Mouse (Mus musculus) hindbrain, postnatal 0 days (tissue): ENCODE data around the gene Dffa. TPM values are rescaled to one million over a fixed set of nuclear protein-coding genes. Genes with fewer than 3 reads are reported as not detected.

Experiments
- ATAC-seq: fragments of 200-750 bp; cut with Nextera tagmentation; 2 replicates; pipeline ENCODE4 v1.8.0; 2017; ENCODE audit warnings: mild to moderate bottlenecking, moderate TSS enrichment, moderate library complexity
- DNase-seq: peaks from one replicate; pipeline ENCODE4 v3.0.0-alpha.2; 2015; ENCODE audit warnings: low spot score
- H3K27ac ChIP-seq: fragments of 300-500 bp; sonication (generic); 2 replicates; pipeline ENCODE4 v1.5.1; 2014; ENCODE audit warnings: mild to moderate bottlenecking
- H3K27me3 ChIP-seq: fragments of 300-500 bp; sonication (generic); 2 replicates; pipeline ENCODE4 v1.6.1; 2014; ENCODE audit warnings: low read length, mixed read lengths; ENCODE audit not compliant: insufficient read depth
- H3K36me3 ChIP-seq: fragments of 300-500 bp; sonication (generic); 2 replicates; pipeline ENCODE4 v1.6.1; 2014; ENCODE audit warnings: low read length, mixed read lengths; ENCODE audit not compliant: insufficient read depth
- H3K4me1 ChIP-seq: fragments of 300-500 bp; sonication (generic); 2 replicates; pipeline ENCODE4 v1.6.1; 2014; ENCODE audit warnings: antibody characterized with exemption, low read length, mixed read lengths; ENCODE audit not compliant: insufficient read depth
- H3K4me2 ChIP-seq: fragments of 300-500 bp; sonication (generic); 2 replicates; pipeline ENCODE4 v1.6.1; 2014; ENCODE audit warnings: low read depth, mild to moderate bottlenecking, low read length, moderate library complexity, mixed read lengths
- H3K4me3 ChIP-seq: fragments of 300-500 bp; sonication (generic); 2 replicates; pipeline ENCODE4 v1.5.1; 2014; ENCODE audit warnings: low read length
- H3K9ac ChIP-seq: fragments of 300-500 bp; sonication (generic); replicated peaks from 2 replicates; pipeline ENCODE4 v1.6.1; 2014; ENCODE audit warnings: mild to moderate bottlenecking, low read length, moderate library complexity, mixed read lengths
- H3K9me3 ChIP-seq: fragments of 300-500 bp; sonication (generic); 2 replicates; pipeline ENCODE4 v1.6.1; 2016; ENCODE audit warnings: low read length, mixed read lengths
- CTCF ChIP-seq: IDR thresholded peaks from 2 replicates; pipeline ENCODE4 v1.5.1; 2016; ENCODE audit warnings: antibody characterized with exemption, control low read depth, low read depth
- WGBS: fragments of 180-500 bp; shearing (Covaris S2); extraction: QIAGEN DNeasy Blood & Tissue Kit; methylation state at CpG from one replicate; pipeline ENCODE4 v1.1.7; 2014; 5-methylcytosine and 5-hydroxymethylcytosine counted together
- polyA plus RNA-seq: library from polyadenylated mRNA; unstranded; fragments of >200 nt; fragmentation: Nextera tagmentation; extraction: Ambion mirVana; gene quantifications from 2 replicates; pipeline ENCODE4 v1.2.1, GENCODE M21; 2015
- total RNA-seq: library from RNA; depleted of rRNA; stranded (reverse); fragments of >200 nt; gene quantifications from 2 replicates; pipeline ENCODE4 v1.2.3, GENCODE M21; 2014

Gene Dffa
- total and polyA plus RNA-seq, 2 experiments from 2014 or later, result 16.6 to 22.9 TPM

DNA sequence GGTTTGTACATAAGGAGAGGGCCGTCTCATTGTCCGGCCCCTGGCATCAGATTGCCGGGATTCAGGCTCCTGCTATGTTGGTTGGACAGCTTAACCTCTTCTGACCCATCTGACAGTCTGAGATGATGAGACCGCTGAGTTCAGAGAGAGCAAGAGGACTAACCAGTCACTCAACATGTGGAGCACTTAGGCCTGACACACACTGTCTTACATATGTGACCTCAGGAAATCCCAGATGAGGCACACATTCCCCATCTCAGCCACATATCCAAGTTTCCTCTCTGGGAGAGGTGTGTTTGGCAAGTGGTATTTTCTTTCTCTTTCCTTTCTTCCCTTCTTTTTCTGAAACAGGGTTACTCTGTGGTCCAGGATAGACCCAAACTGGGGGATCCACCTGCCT, 41.2 kb downstream of the Dffa start:
- 86% methylated on average over 4 of the region's 4 CpGs for WGBS
- Histone ChIP-seq H3K9me3 (no peaks in the 10 kb centered on the region), H3K9ac (no peak overlapping the region), H3K4me3 (no peak overlapping the region), H3K4me2 (no peak overlapping the region), H3K27me3 (no peaks in the 10 kb centered on the region), H3K36me3 (peaks cover 2% of the 10 kb centered on the region), H3K27ac (no peak overlapping the region), H3K4me1 (no peaks in the 10 kb centered on the region)
- ATAC-seq (no peak), DNase-seq (no peak)
- TF ChIP-seq CTCF, result no peak

DNA sequence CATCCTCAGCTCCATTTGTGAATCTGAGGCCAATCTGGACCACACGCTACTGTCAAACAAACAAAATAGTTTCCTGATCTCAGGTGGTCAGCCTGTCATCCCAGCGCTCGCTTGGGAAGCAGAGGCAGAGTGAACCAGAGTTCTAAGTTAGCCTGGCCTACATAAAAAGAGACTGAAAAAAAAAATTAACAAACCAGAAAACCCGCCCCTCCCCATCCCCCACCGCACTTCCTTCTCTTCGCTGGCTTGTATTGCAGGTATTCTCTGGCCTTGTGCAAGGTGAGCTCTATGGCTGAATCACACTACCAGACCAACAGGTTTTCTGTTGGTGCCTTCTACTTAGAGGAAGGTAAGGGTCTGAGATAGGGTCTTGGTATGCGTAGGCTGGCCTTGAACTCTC, 43.6 kb downstream of the Dffa start:
- H3K4me1 ChIP-seq, result no peaks in the 10 kb centered on the region
- H3K4me2 ChIP-seq, result no peak overlapping the region
- H3K9ac ChIP-seq, result no peak overlapping the region
- DNase-seq (no peak), ATAC-seq (no peak)
- TF ChIP-seq CTCF, result no peak
- H3K4me3 ChIP-seq, result no peak overlapping the region
- H3K27ac ChIP-seq, result no peak overlapping the region
- H3K36me3 ChIP-seq, result peaks cover 11% of the 10 kb centered on the region
- WGBS, result 88% methylated on average over 7 of the region's 7 CpGs
- H3K9me3 ChIP-seq, result no peaks in the 10 kb centered on the region
- H3K27me3 ChIP-seq, result no peaks in the 10 kb centered on the region

DNA sequence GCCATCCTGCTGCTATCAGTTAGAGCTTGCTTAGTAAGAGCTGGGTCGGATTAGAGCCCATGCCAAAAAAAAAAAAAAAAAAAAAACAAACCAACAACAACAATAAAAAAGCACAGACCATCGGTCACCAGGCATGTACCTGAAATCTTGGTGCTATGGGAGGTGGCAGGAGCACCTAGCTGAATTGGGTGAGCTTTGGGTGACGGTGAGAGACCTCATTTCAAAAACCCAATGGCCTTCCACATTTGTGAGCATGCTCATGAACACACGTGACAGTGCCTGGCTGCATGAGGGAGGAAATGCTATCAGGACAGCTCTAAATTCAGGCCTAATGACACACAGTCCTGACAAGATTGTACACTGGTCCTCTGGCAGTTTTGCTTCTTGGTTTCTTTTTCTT, 44.1 kb downstream of the Dffa start:
- Histone ChIP-seq H3K36me3 (peaks cover 14% of the 10 kb centered on the region), H3K9ac (no peak overlapping the region), H3K9me3 (no peaks in the 10 kb centered on the region), H3K4me2 (no peak overlapping the region), H3K27me3 (no peaks in the 10 kb centered on the region), H3K4me3 (no peak overlapping the region), H3K27ac (no peak overlapping the region), H3K4me1 (no peaks in the 10 kb centered on the region)
- 77% methylated on average over 4 of the region's 4 CpGs for WGBS
- ATAC-seq (no peak), DNase-seq (no peak)
- no peak for TF ChIP-seq CTCF

GRCm38 (mm10) chr4:149149196-149149595, 45.2 kb downstream of the Dffa start:
- no peaks in the 10 kb centered on the region for H3K27me3 ChIP-seq
- TF ChIP-seq CTCF, result no peak
- DNase-seq (no peak), ATAC-seq (no peak)
- no peaks in the 10 kb centered on the region for H3K9me3 ChIP-seq
- H3K4me1 ChIP-seq, result no peaks in the 10 kb centered on the region
- H3K4me2 ChIP-seq, result no peak overlapping the region
- no peak overlapping the region for H3K27ac ChIP-seq
- WGBS, result 81% methylated on average over 9 of the region's 9 CpGs
- no peak overlapping the region for H3K4me3 ChIP-seq
- no peak overlapping the region for H3K9ac ChIP-seq
- H3K36me3 ChIP-seq, result peaks cover 26% of the 10 kb centered on the region

- DNase-seq (peak; percentile 21), ATAC-seq (no peak)
- no peaks in the 10 kb centered on the region for H3K27me3 ChIP-seq
- no peaks in the 10 kb centered on the region for H3K9me3 ChIP-seq
- no peak overlapping the region for H3K4me2 ChIP-seq
- 69% methylated on average over 7 of the region's 7 CpGs for WGBS
- H3K4me3 ChIP-seq, result no peak overlapping the region
- no peak for TF ChIP-seq CTCF
- no peak overlapping the region for H3K9ac ChIP-seq
- H3K4me1 ChIP-seq, result no peaks in the 10 kb centered on the region
- no peak overlapping the region for H3K27ac ChIP-seq
- H3K36me3 ChIP-seq, result peaks cover 30% of the 10 kb centered on the region
These were observed 45.7 kb downstream of the Dffa start for GRCm38 (mm10) chr4:149149611-149150010.

- Histone ChIP-seq H3K4me1 (no peaks in the 10 kb centered on the region), H3K36me3 (peaks cover 36% of the 10 kb centered on the region), H3K9me3 (no peaks in the 10 kb centered on the region), H3K27me3 (no peaks in the 10 kb centered on the region), H3K4me2 (no peak overlapping the region), H3K4me3 (no peak overlapping the region), H3K9ac (no peak overlapping the region), H3K27ac (no peak overlapping the region)
- no peak for TF ChIP-seq CTCF
- DNase-seq (no peak), ATAC-seq (0 out of 2 replicates have a peak, but pooled peaks have one; percentile 25)
- WGBS, result 79% methylated on average over 11 of the region's 11 CpGs
These were observed 46.3 kb downstream of the Dffa start for GRCm38 (mm10) chr4:149150256-149150655.

DNA sequence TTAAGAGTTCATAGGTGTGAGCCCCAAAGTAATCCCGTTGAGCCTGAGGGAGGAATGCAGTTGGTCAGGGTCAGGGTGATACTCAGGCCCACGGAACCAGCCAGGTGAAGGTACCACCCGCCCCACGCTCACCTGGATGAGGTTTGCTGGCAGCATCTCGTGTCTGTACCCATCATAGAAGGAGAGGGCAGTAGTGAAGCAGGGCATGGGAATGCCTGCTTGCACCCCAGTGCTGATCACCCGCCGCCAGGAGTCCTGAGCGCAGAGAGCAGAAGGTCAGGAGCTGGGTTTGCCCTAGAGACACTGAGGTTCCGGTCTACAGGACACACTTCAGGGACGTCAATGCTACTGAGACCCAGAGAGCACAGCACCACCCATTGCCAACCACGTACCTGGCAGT, 46.8 kb downstream of the Dffa start:
- Histone ChIP-seq H3K4me3 (no peak overlapping the region), H3K36me3 (peaks cover 41% of the 10 kb centered on the region), H3K27me3 (no peaks in the 10 kb centered on the region), H3K9me3 (no peaks in the 10 kb centered on the region), H3K9ac (no peak overlapping the region), H3K27ac (no peak overlapping the region), H3K4me1 (no peaks in the 10 kb centered on the region), H3K4me2 (no peak overlapping the region)
- ATAC-seq (no peak), DNase-seq (no peak)
- no peak for TF ChIP-seq CTCF
- WGBS, result 92% methylated on average over 11 of the region's 11 CpGs
